Mouse (Mus musculus) CD8-positive naive resting alpha-beta T cell, adult 2 months (primary cell): ENCODE results near the gene Bcl2.

Experiments
- DNase-seq, 2 experiments: peaks; one replicate each; pipeline ENCODE4 v3.0.0; 2022; ENCODE audit warnings: low read depth in 2 of 2, low spot score in 2 of 2

Bcl2 gene

DNA sequence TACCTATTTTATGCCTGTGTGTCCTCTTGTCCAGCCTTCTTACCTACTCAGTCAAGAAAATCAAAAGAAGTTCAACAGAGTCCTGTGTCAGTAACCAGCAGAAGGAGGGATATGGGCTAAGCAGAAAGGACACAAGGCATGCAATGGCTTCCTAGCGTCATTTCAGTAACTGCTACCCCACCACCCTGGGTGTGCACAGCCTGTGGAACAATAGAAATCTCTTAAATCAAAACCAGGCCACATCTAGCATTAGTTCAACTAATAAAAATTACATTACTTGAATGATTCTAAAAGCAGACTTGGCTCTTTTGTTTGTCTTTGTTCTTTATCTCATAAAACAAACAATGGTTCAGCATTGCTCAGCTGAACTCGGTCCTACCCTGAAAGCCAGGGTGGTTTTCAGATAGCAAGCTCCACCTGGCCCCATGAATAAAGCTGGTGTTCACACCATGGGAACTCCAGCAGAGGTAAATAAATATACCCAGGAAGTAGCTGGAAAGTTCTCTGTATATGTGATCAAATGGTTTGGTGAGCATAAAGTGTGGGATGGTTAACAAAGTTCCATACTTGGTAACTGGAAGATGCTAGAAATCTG lies 122.8 kb downstream of the Bcl2 start:
- no peak for DNase-seq

DNA sequence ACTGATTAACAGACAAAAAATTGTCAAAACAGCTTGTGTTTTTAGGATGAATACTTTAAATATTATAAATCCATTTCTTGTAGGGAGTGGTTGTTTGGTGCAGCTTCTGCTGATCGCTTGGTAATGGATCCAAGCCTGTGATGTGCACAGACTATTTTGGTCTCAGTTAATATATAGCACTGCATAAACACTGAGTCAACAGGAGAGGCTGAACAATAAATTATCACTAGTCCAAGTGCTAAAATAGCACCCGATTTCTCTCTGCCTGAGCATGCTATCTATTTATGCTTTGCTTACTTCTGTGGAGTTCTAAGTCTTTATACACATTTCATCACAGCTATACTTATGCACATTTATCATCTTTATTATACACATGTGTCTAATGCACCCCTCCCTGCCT lies 124.9 kb downstream of the Bcl2 start:
- DNase-seq: no peak

DNA sequence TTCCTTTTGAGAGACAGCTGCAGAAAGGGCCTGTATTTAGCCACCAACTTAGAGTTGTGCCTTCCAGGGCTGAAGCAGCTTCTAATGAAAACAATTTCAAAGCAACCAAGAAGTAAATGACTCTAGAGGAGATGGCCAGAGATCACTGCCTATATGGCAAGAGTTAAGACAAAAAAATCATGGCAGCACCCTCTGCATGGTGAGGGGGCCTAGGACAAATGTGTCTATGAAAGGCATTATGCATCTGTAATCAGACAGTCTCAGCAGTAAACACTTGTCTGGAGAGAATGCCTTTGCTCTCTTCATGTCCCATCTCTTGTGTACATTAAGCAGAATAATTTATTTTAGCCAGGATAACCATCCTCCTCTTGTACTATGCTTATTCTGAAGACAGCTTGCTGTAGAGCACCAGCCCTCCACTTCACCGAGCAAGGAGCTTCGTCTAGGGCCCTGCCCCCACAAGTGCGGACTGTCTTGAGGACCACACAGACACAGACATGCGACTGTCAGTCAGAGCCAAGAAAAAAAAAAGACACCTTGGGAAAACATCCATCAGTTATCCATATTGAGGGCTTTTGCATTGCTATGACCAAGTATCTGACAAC lies 126.1 kb downstream of the Bcl2 start:
- no peak for DNase-seq

DNA sequence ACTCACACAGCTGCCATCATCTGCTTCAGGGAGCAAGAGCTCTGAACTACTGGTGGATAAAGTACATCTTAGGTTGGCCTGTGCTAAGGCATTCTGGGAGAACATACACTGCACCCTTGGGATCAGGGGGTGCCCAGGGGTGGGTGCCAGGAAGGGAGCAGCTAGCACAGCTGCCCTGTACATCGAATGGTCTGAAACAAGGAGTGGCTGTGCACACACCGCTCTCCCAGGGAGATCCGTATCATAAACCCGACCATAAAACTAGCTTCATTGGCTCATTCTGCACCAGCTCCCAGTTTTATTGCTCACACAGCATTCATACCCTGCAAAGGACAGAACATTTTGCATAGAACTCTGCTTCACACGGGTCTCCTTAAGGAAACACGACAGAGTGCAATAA lies 127.3 kb downstream of the Bcl2 start:
- no peak for DNase-seq

DNA sequence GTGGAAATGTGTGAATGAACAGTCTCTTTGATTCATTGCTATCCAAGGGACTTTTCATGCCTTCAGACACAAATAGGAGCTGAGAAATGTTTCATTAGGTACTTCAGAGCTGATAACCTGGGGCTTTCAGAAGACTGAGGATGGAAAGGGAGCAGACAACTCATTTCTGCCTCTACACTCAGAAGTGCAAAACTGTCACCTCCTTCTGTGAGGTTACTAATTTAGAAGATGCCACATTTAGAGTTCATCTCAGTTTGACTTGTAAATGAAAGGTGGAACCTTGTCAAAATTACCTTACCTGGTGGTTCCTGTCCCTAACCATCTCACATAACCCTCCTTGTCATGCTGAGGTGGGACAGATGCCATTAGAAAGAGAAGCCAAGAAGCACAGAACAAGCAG lies 128.7 kb downstream of the Bcl2 start:
- no peak for DNase-seq

DNA sequence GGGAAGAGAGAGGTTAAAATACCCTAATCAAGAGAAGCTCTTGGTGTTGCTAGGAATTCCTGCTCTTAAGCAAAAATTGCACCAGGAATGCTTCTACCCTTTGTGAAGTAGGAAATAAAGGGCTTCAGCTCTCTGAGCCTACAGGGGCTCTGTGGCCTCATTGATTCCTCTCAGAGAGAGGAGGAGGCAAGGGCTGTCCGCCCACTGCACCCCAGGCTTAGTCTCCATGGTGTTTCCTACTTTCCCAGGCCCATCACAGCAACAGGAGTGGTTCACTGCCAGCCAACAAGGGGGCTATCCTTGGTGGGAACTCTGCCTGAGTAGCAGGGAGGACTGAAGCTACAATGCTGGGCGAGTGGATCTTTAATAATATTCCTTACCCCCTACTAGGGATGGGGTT lies 129.2 kb downstream of the Bcl2 start:
- DNase-seq: no peak

DNA sequence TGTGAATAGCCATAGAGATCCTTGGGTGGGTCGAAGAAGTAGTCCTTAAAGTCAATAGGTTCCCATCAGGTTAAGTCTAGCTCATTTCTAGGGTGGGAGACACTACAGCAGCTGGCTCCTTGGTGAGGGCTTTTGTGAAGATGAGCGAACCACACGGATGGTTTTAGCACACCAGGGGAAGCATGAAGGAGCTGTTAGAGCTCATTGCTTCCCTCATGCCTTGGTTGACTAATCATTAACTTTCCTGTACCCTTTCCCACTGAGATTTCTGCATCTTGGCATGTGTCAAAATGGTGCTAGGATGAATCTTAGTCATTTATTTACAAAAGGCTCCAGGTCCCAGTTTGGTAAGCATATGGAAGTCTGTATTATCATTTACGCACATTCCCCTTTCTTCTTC lies 129.8 kb downstream of the Bcl2 start:
- no peak for DNase-seq

DNA sequence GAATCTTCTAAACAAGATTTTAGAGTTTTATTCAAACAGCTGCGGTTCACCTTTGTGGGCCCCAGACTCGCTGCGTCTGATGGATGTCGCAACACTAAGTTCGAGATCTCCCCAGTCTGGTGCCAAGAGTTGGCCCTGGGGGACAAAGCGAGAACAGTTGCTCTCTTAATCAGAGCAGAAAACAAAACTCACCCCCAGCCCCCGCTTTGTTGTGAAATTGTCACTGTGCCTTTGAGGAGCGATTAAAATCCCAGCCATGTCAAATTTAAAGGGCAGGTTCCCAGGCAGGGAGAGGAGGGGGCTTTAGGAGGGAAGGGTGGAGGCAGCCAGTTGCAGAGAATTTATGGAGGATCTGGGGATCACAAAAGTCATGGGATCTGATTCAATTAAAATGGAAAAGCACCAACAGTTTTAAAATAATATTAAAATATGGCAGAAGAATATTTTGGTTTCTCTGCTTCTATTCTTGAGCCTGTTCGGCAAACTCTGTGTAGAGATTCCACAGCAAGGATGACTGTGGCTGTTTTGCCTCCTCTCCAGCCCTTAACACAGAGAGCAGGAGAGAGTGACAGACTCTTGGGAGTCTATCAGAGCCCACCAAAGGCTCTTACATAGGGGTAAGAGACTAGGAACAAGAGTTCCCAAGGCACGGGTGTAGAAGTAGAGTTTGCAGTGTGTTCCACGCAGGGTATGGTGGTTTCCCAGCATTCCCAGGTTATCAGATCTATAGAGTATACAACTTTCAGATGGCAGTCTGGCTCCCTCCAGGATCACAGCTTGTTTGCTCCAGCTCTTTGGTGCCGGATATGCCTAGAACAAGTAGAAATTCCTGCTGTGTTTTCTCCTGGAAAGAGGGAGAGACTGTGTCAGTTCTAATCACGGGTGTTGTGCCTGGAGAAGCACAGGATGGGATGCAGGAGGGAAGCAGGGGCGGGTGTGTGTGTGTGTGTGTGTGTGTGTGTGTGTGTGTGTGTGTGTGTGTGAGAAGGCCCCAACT lies 130.5 kb downstream of the Bcl2 start:
- no peak for DNase-seq

DNA sequence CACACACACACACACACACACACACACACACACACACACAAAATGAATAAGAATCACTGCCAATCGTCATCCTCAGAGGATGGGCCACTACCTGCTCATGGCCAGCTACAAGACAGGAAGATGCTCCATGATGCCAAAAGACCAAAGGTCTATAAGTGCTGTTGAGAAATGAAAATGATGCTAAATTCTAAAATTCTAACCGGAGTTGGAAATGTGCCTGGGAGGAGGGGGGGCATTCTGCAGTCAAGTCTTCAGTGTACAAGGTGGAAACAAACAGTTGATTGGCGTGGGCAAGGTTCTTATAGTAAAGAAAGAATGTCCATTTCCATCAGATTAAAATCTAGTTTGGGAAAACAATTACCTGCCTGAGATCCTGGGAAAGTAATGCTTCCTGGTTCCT lies 131.3 kb downstream of the Bcl2 start:
- no peak for DNase-seq

DNA sequence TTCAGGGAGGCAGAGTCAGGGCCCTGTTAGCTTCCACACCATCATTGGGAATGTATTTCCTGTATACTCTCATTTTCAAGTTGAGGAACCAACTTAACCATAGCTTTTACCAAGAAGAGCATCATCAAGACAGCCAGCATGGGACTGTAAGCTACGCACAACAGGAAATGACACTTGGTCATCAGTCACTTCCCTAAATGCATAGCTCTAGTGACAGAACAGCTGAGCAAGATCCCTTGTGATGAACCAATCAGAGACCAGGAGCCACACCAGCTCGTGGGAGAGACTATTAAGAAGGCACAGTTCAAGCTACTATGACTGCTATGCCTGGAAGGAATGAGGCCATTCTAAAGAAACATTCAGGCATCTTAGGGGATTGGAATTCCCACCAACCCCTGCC lies 132.3 kb downstream of the Bcl2 start:
- no peak for DNase-seq

DNA sequence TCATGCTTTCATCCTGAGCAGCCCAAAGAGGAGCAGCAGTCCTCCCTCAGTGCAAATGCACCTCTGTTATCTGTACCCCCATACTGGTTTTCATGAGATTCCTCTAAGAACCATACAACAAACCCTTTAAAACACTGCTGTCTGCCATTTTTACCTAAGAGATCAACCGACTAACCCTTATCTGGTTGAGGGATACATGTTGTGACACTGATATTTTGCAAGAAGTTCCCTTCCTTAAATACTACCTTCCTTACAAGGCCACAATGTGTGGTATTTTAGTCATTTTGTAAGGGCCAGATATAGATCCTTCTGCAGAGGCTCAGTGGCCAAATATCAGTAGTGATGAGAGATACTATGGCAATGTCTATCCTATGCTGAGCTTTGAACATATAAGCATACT lies 134.3 kb downstream of the Bcl2 start:
- no peak for DNase-seq

DNA sequence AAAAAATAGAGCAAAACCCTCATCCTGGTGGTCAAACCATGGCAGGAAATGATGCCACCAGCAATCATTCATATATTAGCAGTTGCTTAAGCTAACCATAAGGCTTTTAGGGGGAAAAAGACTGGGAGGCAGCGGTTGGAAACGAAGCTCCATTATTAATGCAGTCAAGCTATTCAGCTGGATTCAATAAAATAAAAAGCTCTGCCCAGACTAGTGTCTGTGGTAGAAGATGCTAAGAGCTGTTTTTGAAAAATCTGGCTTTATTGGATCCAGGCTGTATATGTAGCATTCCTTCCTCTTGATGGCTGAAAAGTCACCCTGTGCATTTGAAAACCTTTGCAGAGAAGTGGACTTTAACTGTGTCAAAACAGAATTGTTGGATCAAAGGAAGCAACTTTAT lies 141.6 kb downstream of the Bcl2 start:
- DNase-seq: no peak

DNA sequence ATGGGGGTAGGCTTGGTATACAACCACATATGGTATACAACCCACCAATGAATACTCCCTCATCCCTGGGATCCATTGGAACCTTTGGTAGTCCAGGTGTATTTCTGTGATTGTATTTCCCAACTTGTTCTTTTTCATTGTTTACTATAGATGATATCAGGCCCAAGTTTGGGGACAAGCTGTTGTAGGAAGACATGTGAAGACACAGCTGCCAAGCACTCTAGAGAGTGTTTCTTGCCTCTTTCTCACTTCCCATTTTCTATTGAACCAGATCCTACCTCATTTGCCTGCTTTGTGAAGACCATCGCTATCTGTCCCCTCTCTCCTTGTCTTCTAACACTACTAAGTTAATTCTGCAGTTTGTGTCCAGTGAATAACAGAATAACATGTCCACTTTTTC lies 143.2 kb downstream of the Bcl2 start:
- DNase-seq: no peak

DNA sequence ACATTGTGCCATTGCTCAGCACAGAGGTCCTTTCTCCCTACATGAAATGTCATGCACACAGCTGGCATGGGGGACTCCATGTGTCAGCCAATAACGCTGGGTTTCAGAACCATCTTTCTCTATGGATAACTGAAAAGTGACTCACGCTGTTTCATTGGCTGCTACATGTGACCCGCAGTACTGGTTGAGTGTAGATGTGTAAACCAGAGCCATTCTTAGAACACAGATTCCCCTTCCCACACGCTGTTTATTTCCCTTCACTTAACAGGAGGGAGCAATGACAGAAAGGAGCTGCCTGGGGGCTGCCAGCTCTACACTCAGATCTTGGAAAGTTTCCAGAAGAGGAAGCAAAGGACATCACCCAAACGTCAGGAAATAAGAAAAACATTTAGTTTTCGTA lies 143.7 kb downstream of the Bcl2 start:
- no peak for DNase-seq

DNA sequence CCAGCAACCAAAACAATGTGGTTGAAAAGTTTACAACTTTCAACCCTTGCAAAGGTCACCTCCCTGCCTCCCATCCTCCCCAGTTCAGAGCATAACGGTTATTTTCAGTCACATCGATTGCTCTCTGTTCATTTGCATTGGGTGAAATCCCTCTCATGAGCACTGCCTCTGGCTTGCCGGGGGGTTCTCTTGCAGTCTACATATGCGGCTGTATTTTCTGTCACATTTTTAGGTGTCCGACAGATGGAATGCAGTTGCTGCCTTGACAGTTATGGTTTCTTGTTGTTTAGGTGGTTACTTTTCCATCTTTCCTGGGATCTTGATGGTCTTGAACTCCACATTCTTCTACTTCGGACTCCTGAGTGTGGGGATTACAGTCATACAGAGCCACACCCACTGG lies 144.4 kb downstream of the Bcl2 start:
- no peak for DNase-seq

DNA sequence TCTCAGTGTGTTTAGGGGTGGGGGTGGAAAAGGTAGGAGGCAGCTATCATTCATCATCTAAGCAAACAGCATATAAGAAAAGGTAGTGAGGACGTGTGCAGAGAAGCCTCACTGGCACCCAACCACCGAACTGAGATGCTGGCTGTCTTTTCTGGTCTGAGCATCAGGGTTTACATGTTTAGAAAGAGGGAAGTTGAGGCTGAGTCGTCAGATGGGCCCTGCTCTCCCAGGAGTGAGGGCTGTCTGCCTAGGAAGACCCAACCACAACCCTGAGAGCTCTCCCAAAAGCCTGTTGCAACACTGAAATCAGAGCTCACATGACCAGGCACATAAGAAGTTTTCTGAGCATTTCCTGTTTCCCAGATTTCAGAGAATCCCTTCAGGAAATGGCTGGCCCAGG lies 145.2 kb downstream of the Bcl2 start:
- DNase-seq: no peak

DNA sequence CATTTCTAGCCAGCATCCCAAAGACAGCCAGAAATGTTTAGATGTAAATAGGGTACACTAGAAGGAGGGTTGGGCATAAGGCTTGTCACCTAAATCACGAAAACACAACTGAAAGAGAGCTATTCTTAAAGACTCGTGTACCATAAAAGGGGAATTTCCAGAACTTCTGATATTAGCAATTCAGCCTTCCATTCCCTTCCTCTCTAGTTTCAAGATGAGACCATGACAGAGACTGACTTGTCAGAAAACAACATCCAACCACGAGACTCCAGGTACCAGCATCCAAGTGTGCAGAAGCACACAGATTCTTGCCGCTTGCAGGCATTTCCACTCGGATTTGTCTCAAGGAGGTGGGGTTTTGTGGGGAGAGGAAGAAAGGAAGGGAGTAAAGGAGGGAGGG lies 146.6 kb downstream of the Bcl2 start:
- DNase-seq: no peak

DNA sequence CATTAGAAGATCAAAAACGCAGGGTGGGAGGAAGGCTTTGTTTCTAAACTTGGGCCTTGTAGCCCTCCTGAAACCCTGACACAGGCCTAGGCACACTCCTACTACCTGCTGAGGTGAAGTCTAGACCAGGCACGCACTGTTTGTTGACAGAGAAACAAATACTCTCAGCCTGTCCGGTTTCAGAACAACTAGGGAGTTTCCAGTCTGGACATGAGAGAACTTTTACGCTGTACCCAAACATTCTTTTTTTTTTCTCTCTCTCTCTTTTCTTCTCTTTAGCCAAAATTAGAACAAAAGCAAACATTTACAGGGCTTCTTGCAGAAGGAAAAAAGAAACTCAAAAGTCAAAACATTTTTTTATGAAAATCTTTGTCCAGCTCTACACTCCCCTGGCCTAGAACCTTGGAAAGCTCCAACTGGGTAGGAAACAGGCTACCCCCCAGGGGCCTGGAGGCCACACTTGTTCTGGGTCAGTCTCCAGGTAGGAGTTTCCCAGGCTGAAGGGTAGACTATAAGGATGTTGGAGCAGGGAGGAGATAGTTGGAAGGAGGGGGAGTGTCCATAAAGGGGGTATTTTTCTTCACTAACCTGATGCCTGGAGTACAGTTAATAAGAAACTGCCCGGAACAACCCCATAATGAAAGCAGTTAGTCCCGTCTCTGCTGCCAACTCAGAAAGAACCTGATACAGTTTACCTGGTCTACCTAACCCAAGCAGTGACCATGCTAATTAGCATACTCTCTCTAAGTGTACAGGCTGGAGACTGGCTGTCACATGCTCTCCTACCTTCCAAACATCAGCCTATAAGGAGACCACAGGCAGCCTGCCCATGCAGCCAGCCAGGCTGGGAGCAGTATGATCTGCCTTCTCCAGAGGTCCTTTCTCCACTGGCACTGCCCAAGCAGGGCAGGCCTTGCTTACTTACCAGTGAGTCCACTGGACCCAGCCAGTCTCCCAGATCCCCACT lies 147.7 kb downstream of the Bcl2 start:
- DNase-seq: peak in 1 of 2 experiments; percentile 21

DNA sequence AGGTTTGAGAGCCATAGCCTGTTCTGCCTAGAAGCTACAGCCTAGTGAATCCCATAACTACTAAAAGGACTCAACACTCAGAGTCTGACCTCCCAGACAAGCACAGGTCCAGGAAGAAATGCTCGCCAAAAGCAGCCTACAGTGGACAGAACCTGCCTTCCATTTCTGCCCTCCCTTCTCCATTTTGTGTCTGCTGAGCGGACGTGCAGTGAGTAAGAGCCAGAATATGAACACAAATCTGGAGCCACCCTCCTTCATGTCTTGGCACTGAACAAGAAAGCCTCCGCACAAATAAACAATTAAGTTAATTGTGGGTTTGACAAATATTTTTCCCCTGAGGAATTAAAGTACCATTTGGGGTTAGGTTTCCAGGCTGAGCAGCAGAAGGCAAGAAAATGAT lies 148.8 kb downstream of the Bcl2 start:
- DNase-seq: no peak

DNA sequence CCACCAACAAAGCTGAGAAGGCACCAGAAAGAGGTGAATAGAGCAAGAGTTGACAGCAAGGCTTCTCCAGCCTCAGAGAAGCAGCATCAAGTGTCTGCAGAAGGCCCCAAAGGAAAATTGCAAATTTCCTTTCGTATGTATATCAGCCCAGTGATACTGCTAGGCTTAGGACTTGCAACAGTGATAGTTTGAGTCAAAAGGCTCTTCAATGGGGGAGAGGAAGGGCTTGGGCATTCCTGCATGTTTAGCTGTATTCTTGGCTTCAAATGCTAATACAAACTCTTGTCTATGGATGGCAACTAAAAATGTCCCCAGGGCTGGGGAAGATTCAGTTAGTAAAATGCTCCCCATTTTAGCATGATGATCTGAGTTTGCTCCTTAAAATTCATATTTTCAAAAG lies 149.6 kb downstream of the Bcl2 start:
- DNase-seq: no peak

DNA sequence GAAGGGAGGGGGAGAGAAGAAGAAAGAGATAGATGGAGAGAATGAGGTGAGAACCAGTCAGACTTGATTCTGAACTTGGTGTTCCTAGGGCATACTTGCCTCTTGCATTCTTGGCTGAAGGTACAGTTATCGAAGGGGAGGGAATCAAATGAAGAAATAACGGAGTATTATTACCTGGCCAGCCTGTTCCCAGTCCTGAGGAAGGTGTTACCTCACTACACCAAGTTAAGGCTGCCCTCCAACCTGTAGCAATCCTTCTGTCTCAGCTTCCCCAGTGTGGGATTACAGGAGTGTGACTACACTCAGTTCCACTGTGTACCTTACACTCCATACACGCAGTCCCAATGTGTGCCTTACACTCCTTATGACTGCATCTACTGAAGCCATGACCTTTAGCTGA lies 151.3 kb downstream of the Bcl2 start:
- DNase-seq: no peak
